Mouse (Mus musculus): Measurements from ENCODE around the gene Trim29.

DNA sequence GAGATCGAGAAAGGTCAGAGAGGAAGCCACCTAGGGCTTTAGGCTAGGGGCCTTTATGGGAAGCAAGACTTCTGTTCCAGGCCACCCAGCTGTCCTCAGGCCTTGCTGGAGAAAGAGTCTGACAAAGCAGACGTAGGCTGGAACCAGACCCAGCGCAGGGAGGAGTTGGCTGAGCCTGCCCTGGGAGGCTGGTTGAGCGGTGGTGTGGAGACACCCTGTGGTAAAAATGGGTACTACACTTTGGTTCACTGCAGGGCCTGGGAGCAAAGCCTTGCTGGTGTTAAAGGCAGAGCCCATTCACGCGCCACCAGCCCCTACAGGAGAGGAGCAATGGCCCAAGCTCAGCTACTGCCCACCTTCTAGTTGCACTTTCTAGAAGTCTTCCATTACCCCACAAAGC is 26.4 kb upstream of the Trim29 start:
- peak; percentile 89 for TF ChIP-seq CTCF (IDR thresholded peaks at IDR 0.05; ENCODE audit: low read depth, low read length)
- no peak for TF ChIP-seq POLR2A (IDR thresholded peaks at IDR 0.05; ENCODE audit: insufficient read depth, low read length)

Measured in ES-Bruce4 (cell line).